Mouse (Mus musculus) mesoderm, embryonic 11.5 days (tissue): ENCODE measurements at regions not wholly inside any gene's neighbourhood (a gene's known extent, or its start where the extent isn't known, plus 50 kb on each side); places are given as distances from the start of the nearest gene placed in this dataset.
A peak's percentile ranks its signal among the peaks of the same experiment; 100 is the strongest.

ENCODE experiments used
- DNase-seq: peaks from one replicate; pipeline ENCODE4 v3.0.0-alpha.2; 2012; ENCODE audit warnings: low read depth, low spot score

- DNase-seq = no peak
Measured at GRCm38 (mm10) chr1:127011901-127012300, 181.3 kb upstream of the Nckap5 start.

GRCm38 (mm10) chr1:127009699-127010098 lies 179.1 kb upstream of the Nckap5 start:
- DNase-seq = no peak

- DNase-seq = no peak
Measured at GRCm38 (mm10) chr1:127001700-127002099, 171.1 kb upstream of the Nckap5 start.

- peak; percentile 79 for DNase-seq
Measured at GRCm38 (mm10) chr1:126993061-126993640, 162.6 kb upstream of the Nckap5 start.

- peak; percentile 49 for DNase-seq
Measured at GRCm38 (mm10) chr1:126992441-126992840, 161.8 kb upstream of the Nckap5 start.

- DNase-seq = no peak
Measured at GRCm38 (mm10) chr1:126982805-126983204, 152.2 kb upstream of the Nckap5 start.

- DNase-seq = no peak
Measured at GRCm38 (mm10) chr1:126980311-126980710, 149.7 kb upstream of the Nckap5 start.

- no peak for DNase-seq
Measured at GRCm38 (mm10) chr1:126973871-126974270, 143.3 kb upstream of the Nckap5 start.

- no peak for DNase-seq
Measured at GRCm38 (mm10) chr1:126971777-126972421, 141.3 kb upstream of the Nckap5 start.

- DNase-seq = no peak
Measured at GRCm38 (mm10) chr1:126971118-126971517, 140.5 kb upstream of the Nckap5 start.

- no peak for DNase-seq
Measured at GRCm38 (mm10) chr1:126966394-126966793, 135.8 kb upstream of the Nckap5 start.

- DNase-seq = no peak
Measured at GRCm38 (mm10) chr1:126955839-126956720, 125.5 kb upstream of the Nckap5 start.

- DNase-seq = no peak
Measured at GRCm38 (mm10) chr1:126947860-126948259, 117.3 kb upstream of the Nckap5 start.

- DNase-seq = no peak
Measured at GRCm38 (mm10) chr1:126932658-126933057, 102.1 kb upstream of the Nckap5 start.

- peak; percentile 86 for DNase-seq
Measured at GRCm38 (mm10) chr1:126931754-126932153, 101.2 kb upstream of the Nckap5 start.

- no peak for DNase-seq
Measured at GRCm38 (mm10) chr1:126931093-126931492, 100.5 kb upstream of the Nckap5 start.

GRCm38 (mm10) chr1:126930611-126931010 lies 100.0 kb upstream of the Nckap5 start:
- DNase-seq = no peak

- DNase-seq = no peak
Measured at GRCm38 (mm10) chr1:126929666-126930065, 99.1 kb upstream of the Nckap5 start.

- DNase-seq = no peak
Measured at GRCm38 (mm10) chr1:126928186-126928585, 97.6 kb upstream of the Nckap5 start.

GRCm38 (mm10) chr1:126925150-126926035 lies 94.8 kb upstream of the Nckap5 start:
- no peak for DNase-seq

GRCm38 (mm10) chr1:126923981-126924380 lies 93.4 kb upstream of the Nckap5 start:
- no peak for DNase-seq

GRCm38 (mm10) chr1:126922231-126922630 lies 91.6 kb upstream of the Nckap5 start:
- DNase-seq = no peak
